Mouse (Mus musculus): ENCODE results near the gene Ccdc159.

DNA sequence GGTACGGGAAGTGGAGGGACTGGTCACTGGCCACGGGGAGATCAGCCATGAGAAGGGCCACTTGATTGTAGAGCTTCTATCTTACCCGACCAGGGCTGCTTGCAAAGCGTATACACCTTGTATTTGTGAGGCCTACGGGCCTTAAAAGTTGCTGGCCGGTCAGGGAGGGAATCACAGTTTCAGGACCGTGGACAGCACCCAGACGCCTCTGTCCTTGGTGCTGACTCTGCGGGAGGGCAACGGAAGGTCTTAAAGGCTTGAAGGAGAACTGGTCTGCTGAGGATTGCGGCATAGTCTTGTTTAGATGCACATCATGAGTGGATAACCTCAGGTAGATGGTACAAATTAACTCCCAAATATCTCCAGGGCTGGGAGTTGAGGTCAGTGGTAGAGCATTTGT is 23.1 kb downstream of the Ccdc159 start:
- TF ChIP-seq CTCF (IDR thresholded peaks at IDR 0.05) (peak; percentile 6; the same call in 1 of the 2 replicates), EP300 (IDR thresholded peaks at IDR 0.05) (no peak)

Data from lung, postnatal 0 days (tissue).